Mouse (Mus musculus) left cerebral cortex, adult 2 months (tissue): ENCODE measurements at regions not wholly inside any gene's neighbourhood (a gene's known extent, or its start where the extent isn't known, plus 50 kb on each side); places are given as distances from the start of the nearest gene placed in this dataset.

Experiments
- DNase-seq, 2 experiments: peaks; one replicate each; pipeline ENCODE4 v3.0.0; 2021 to 2022; ENCODE audit warnings: low spot score in 2 of 2, mixed read lengths in 1 of 2; ENCODE audit errors: extremely low spot score in 1 of 2
- H3K27ac ChIP-seq: fragments of 200-600 bp; 2 replicates; pipeline ENCODE4 v1.8.1; 2022
- H3K4me3 ChIP-seq: fragments of 200-600 bp; 2 replicates; pipeline ENCODE4 v1.8.1; 2022
- CTCF ChIP-seq: fragments of 200-600 bp; IDR thresholded peaks from 2 replicates; pipeline ENCODE4 v1.8.1; 2022; ENCODE audit warnings: antibody characterized with exemption, mild to moderate bottlenecking, moderate library complexity
- intact Hi-C: fragments of 180-260 bp; cut with DNase I; formaldehyde crosslinking; loops from one replicate; pipeline ENCODE4 v1.15.1; 2025

GRCm38 (mm10) chr7:40794458-40795207 lies 103.5 kb upstream of the Vstm2b start:
- intact Hi-C loops = no loop called here
- DNase-seq = peak in 1 of 2 experiments; percentile 14
- TF ChIP-seq CTCF = no peak
- Histone ChIP-seq H3K4me3 (no peak overlapping the region), H3K27ac (no peak overlapping the region)

DNA sequence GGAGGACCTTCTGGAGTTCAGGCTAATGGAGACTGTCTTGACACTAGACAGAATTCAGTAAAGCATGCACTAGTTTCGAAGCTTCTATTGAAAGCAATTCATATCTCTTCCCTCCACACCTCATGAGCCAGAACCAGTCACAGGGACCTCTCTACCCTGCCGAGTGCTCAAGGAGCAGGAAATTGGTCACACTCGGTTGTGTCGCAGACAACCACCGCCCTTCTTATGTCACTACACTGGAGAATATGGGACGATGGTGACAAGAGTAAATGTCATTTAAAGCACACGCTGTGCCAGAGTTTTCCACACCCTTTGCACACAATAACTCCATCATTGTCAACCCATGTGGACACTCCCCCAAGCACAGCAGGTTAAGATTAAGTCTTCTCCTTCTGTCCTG lies 98.3 kb upstream of the Vstm2b start:
- no peak for TF ChIP-seq CTCF
- intact Hi-C loops = loop anchor here (5.0 kb wide), 1 partner anchor 143 kb away; no protein-coding TSS in a partner anchor
- DNase-seq = no peak
- Histone ChIP-seq H3K4me3 (no peak overlapping the region), H3K27ac (no peak overlapping the region)

DNA sequence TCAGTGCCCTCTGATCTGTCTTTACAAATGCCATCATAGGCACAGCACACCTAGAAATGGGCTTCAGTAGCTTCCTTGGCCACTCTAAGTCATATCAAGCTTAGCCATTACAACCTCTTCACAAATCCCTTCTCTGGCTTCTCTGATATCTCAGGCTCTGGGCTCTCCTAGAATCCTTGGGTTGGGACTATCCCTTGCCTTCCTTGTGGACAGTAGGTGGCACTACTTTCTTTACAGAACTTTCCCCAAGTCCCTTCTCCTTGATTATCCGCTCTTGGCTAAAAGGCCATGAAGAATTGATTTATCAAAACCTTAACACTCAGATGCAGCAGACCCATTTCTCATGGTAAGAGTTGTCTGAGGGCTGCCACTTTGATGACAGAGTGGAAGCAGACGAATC lies 96.8 kb upstream of the Vstm2b start:
- intact Hi-C loops = loop anchor here (1.0 to 5.0 kb wide), 2 partner anchors 100 to 141 kb away; no protein-coding TSS in a partner anchor
- TF ChIP-seq CTCF = peak; percentile 49

GRCm38 (mm10) chr7:40805211-40805610 lies 92.9 kb upstream of the Vstm2b start:
- no peak for DNase-seq
- Histone ChIP-seq H3K27ac (no peak overlapping the region), H3K4me3 (no peak overlapping the region)
- intact Hi-C loops = no loop called here
- no peak for TF ChIP-seq CTCF

More for the DNA sequence above, 96.8 kb upstream of the Vstm2b start:
- no peak for DNase-seq
- Histone ChIP-seq H3K4me3 (no peak overlapping the region), H3K27ac (no peak overlapping the region)

DNA sequence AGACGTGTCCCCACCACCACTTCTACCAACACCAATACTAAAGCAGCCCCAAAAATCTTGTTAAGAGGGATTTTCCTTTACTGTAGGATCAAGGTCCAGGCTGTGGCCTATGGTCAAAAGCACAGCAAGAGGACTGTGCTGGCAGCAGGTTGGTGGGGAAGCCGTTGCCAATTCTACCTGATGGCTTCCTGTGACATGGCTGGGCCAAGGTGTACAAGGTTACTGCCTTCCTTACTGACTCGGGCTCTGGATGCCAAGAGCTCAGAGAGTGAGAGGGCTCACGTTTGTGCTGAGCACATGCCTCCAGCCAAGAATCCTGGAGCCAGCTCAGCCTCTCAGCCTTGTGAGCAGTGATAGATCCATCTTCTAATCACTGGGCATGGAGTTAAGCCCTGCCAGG lies 92.3 kb upstream of the Vstm2b start:
- Histone ChIP-seq H3K27ac (no peak overlapping the region), H3K4me3 (no peak overlapping the region)
- intact Hi-C loops = no loop called here
- TF ChIP-seq CTCF = no peak
- no peak for DNase-seq

- TF ChIP-seq CTCF = peak; percentile 18
- intact Hi-C loops = loop anchor here (1.0 kb wide), 1 partner anchor 126 kb away; no protein-coding TSS in a partner anchor
- Histone ChIP-seq H3K4me3 (no peak overlapping the region), H3K27ac (no peak overlapping the region)
- DNase-seq = peak; percentile 30 to 37
Observed at GRCm38 (mm10) chr7:40812952-40813351, 85.2 kb upstream of the Vstm2b start.

GRCm38 (mm10) chr7:40825141-40825742 lies 72.9 kb upstream of the Vstm2b start:
- H3K27ac ChIP-seq = peak overlapping the region; percentile 60
- peak; percentile 28 to 40 for DNase-seq
- intact Hi-C loops = loop anchor here (1.0 to 2.0 kb wide), 4 partner anchors 74 to 1020 kb away; partner anchors contain the start of gene Vstm2b

GRCm38 (mm10) chr7:40829526-40829925 lies 68.6 kb upstream of the Vstm2b start:
- no peak overlapping the region for H3K4me3 ChIP-seq
- TF ChIP-seq CTCF = no peak
- DNase-seq = no peak
- H3K27ac ChIP-seq = no peak overlapping the region
- intact Hi-C loops = no loop called here

More at GRCm38 (mm10) chr7:40825141-40825742, 72.9 kb upstream of the Vstm2b start:
- H3K4me3 ChIP-seq = no peak overlapping the region
- TF ChIP-seq CTCF = no peak

- intact Hi-C loops = no loop called here
- no peak overlapping the region for H3K4me3 ChIP-seq
- no peak for TF ChIP-seq CTCF
- H3K27ac ChIP-seq = no peak overlapping the region
- peak in 1 of 2 experiments; percentile 24 for DNase-seq
Observed at GRCm38 (mm10) chr7:40831583-40831982, 66.5 kb upstream of the Vstm2b start.

DNA sequence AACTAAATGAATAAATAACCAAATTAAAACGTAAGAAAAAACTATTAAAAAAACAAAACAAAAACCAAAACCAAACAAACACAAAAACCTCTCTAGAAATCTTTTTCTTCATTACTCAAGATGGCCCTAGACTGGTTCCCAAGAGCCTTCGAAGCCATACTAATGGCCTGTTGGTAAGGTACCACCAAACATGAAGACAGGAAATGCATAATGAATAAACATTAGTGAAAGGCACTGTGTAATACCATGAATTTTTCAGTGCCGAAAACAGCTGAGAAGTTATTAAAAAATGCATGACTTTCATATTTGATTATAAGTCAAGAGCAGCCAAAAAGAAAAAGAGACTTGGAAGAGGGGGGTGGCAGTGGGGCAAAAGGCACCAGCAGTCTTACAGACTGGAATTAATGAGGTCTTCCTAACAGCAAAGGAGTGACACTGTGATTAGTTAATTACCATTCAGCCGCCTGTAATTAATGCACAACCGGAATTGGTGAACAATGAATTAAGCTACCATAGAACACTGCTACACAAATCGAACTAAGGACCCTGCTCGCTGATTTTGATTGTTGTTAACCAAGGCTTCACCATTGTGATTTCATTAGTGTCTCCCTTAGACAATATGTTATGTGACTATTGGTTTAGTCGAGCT lies 55.7 kb upstream of the Vstm2b start:
- intact Hi-C loops = no loop called here
- Histone ChIP-seq H3K27ac (no peak overlapping the region), H3K4me3 (no peak overlapping the region)
- no peak for TF ChIP-seq CTCF
- DNase-seq = no peak

GRCm38 (mm10) chr7:40846512-40846911 lies 51.6 kb upstream of the Vstm2b start:
- H3K4me3 ChIP-seq = no peak overlapping the region
- H3K27ac ChIP-seq = no peak overlapping the region
- no peak for TF ChIP-seq CTCF
- DNase-seq = no peak
- intact Hi-C loops = no loop called here
